Mouse (Mus musculus): ENCODE measurements around the gene Exoc6b. TPM values are rescaled to one million over a fixed set of nuclear protein-coding genes. Genes with fewer than 3 reads are reported as not detected.

Gene Exoc6b
- total and polyA plus RNA-seq, 3 experiments, result 6.2 to 20.8 (median 15.6) TPM

GRCm38 (mm10) chr6:84661451-84662112 lies 407.7 kb downstream of the Exoc6b start:
- H3K79me2 ChIP-seq (replicated peaks; ENCODE audit: control insufficient read depth, insufficient read depth, low read length), result no peaks in the 10 kb centered on the region
- TF ChIP-seq EP300 (IDR thresholded peaks at IDR 0.05; ENCODE audit: insufficient read depth, low read depth, low read length) (no peak), POLR2A (IDR thresholded peaks at IDR 0.05; ENCODE audit: insufficient read depth, low read depth, low read length) (no peak), CTCF (IDR thresholded peaks at IDR 0.05) (no peak)
- no peak overlapping the region for H3K9ac ChIP-seq (ENCODE audit: low read depth, low read length)
- no peak overlapping the region for H3K27ac ChIP-seq
- no peaks in the 10 kb centered on the region for H3K36me3 ChIP-seq (ENCODE audit: control insufficient read depth, insufficient read depth, low read length)
- WGBS, result 73% methylated on average over 2 of the region's 2 CpGs
- intact Hi-C loops (cut with DNase I), result no loop called here
- DNase-seq, result no peak
- H3K4me3 ChIP-seq, result no peak overlapping the region
- no peaks in the 10 kb centered on the region for H3K27me3 ChIP-seq (ENCODE audit: control insufficient read depth, insufficient read depth, low read length)
- H3K4me1 ChIP-seq (ENCODE audit: control insufficient read depth, insufficient read depth, low read length), result peaks cover 2% of the 10 kb centered on the region; the same call in 1 of the 2 replicates

- Histone ChIP-seq H3K36me3 (ENCODE audit: control insufficient read depth, insufficient read depth, low read length) (no peaks in the 10 kb centered on the region), H3K9ac (ENCODE audit: low read depth, low read length) (no peak overlapping the region), H3K27me3 (ENCODE audit: control insufficient read depth, insufficient read depth, low read length) (no peaks in the 10 kb centered on the region), H3K27ac (no peak overlapping the region), H3K79me2 (replicated peaks; ENCODE audit: control insufficient read depth, insufficient read depth, low read length) (no peaks in the 10 kb centered on the region), H3K4me3 (no peak overlapping the region), H3K4me1 (ENCODE audit: control insufficient read depth, insufficient read depth, low read length) (peaks cover 2% of the 10 kb centered on the region; the same call in 1 of the 2 replicates)
- TF ChIP-seq CTCF (IDR thresholded peaks at IDR 0.05) (no peak), POLR2A (IDR thresholded peaks at IDR 0.05; ENCODE audit: insufficient read depth, low read depth, low read length) (no peak), EP300 (IDR thresholded peaks at IDR 0.05; ENCODE audit: insufficient read depth, low read depth, low read length) (no peak)
- WGBS, result 83% methylated on average over 1 of the region's 1 CpGs
- no peak for DNase-seq
- intact Hi-C loops (cut with DNase I), result no loop called here
These were observed 408.3 kb downstream of the Exoc6b start for GRCm38 (mm10) chr6:84660982-84661381.

GRCm38 (mm10) chr6:84657091-84657490 lies 412.2 kb downstream of the Exoc6b start:
- TF ChIP-seq CTCF (IDR thresholded peaks at IDR 0.05) (no peak), EP300 (IDR thresholded peaks at IDR 0.05; ENCODE audit: insufficient read depth, low read depth, low read length) (no peak), POLR2A (IDR thresholded peaks at IDR 0.05; ENCODE audit: insufficient read depth, low read depth, low read length) (no peak)
- Histone ChIP-seq H3K27ac (no peak overlapping the region), H3K4me3 (no peak overlapping the region), H3K9ac (ENCODE audit: low read depth, low read length) (no peak overlapping the region), H3K4me1 (ENCODE audit: control insufficient read depth, insufficient read depth, low read length) (peaks cover 2% of the 10 kb centered on the region; the same call in 1 of the 2 replicates), H3K79me2 (replicated peaks; ENCODE audit: control insufficient read depth, insufficient read depth, low read length) (no peaks in the 10 kb centered on the region), H3K27me3 (ENCODE audit: control insufficient read depth, insufficient read depth, low read length) (no peaks in the 10 kb centered on the region), H3K36me3 (ENCODE audit: control insufficient read depth, insufficient read depth, low read length) (no peaks in the 10 kb centered on the region)
- DNase-seq, result no peak
- intact Hi-C loops (cut with DNase I), result no loop called here
- WGBS, result 81% methylated on average over 1 of the region's 1 CpGs

- Histone ChIP-seq H3K27me3 (ENCODE audit: control insufficient read depth, insufficient read depth, low read length) (no peaks in the 10 kb centered on the region), H3K4me1 (ENCODE audit: control insufficient read depth, insufficient read depth, low read length) (peaks cover under 1% of the 10 kb centered on the region; the same call in 1 of the 2 replicates), H3K79me2 (replicated peaks; ENCODE audit: control insufficient read depth, insufficient read depth, low read length) (no peaks in the 10 kb centered on the region), H3K36me3 (ENCODE audit: control insufficient read depth, insufficient read depth, low read length) (no peaks in the 10 kb centered on the region), H3K9ac (ENCODE audit: low read depth, low read length) (no peak overlapping the region), H3K27ac (no peak overlapping the region), H3K4me3 (no peak overlapping the region)
- intact Hi-C loops (cut with DNase I), result no loop called here
- no peak for TF ChIP-seq EP300 (IDR thresholded peaks at IDR 0.05; ENCODE audit: insufficient read depth, low read depth, low read length)
- no peak for TF ChIP-seq POLR2A (IDR thresholded peaks at IDR 0.05; ENCODE audit: insufficient read depth, low read depth, low read length)
- TF ChIP-seq CTCF (IDR thresholded peaks at IDR 0.05), result no peak
- DNase-seq, result no peak
- 84% methylated on average over 2 of the region's 2 CpGs for WGBS
These were observed 412.6 kb downstream of the Exoc6b start for GRCm38 (mm10) chr6:84656680-84657079.

- WGBS, result 59% methylated on average over 3 of the region's 3 CpGs
- Histone ChIP-seq H3K27me3 (ENCODE audit: control insufficient read depth, insufficient read depth, low read length) (no peaks in the 10 kb centered on the region), H3K4me1 (ENCODE audit: control insufficient read depth, insufficient read depth, low read length) (no peaks in the 10 kb centered on the region; the same call in none of the 2 replicates), H3K4me3 (no peak overlapping the region), H3K27ac (no peak overlapping the region), H3K79me2 (replicated peaks; ENCODE audit: control insufficient read depth, insufficient read depth, low read length) (no peaks in the 10 kb centered on the region), H3K9ac (ENCODE audit: low read depth, low read length) (no peak overlapping the region), H3K36me3 (ENCODE audit: control insufficient read depth, insufficient read depth, low read length) (no peaks in the 10 kb centered on the region)
- intact Hi-C loops (cut with DNase I), result no loop called here
- DNase-seq, result no peak
- TF ChIP-seq EP300 (IDR thresholded peaks at IDR 0.05; ENCODE audit: insufficient read depth, low read depth, low read length), result no peak
- TF ChIP-seq CTCF (IDR thresholded peaks at IDR 0.05), result no peak
- no peak for TF ChIP-seq POLR2A (IDR thresholded peaks at IDR 0.05; ENCODE audit: insufficient read depth, low read depth, low read length)
These were observed 417.4 kb downstream of the Exoc6b start for GRCm38 (mm10) chr6:84651902-84652301.

GRCm38 (mm10) chr6:84647197-84647596 lies 422.1 kb downstream of the Exoc6b start:
- Histone ChIP-seq H3K27ac (no peak overlapping the region), H3K79me2 (replicated peaks; ENCODE audit: control insufficient read depth, insufficient read depth, low read length) (no peaks in the 10 kb centered on the region; the same call in 1 of the 2 replicates), H3K27me3 (ENCODE audit: control insufficient read depth, insufficient read depth, low read length) (no peaks in the 10 kb centered on the region), H3K4me3 (no peak overlapping the region), H3K36me3 (ENCODE audit: control insufficient read depth, insufficient read depth, low read length) (no peaks in the 10 kb centered on the region), H3K9ac (ENCODE audit: low read depth, low read length) (no peak overlapping the region), H3K4me1 (ENCODE audit: control insufficient read depth, insufficient read depth, low read length) (peaks cover 2% of the 10 kb centered on the region)
- no peak for DNase-seq
- 85% methylated on average over 4 of the region's 4 CpGs for WGBS
- TF ChIP-seq POLR2A (IDR thresholded peaks at IDR 0.05; ENCODE audit: insufficient read depth, low read depth, low read length) (no peak), CTCF (IDR thresholded peaks at IDR 0.05) (no peak), EP300 (IDR thresholded peaks at IDR 0.05; ENCODE audit: insufficient read depth, low read depth, low read length) (no peak)
- intact Hi-C loops (cut with DNase I), result loop anchor here (10.0 kb wide), 1 partner anchor 88 kb away; no protein-coding TSS in a partner anchor

Measured in heart, adult 2 months (tissue).